Mouse (Mus musculus) brain, adult 2 months (tissue): Measurements from ENCODE around the gene Zfp980.
"Not testable (repeated sequence)": the region's sequence is repeated elsewhere in the genome, so short reads cannot be mapped to it uniquely, and the experiment has no call there.

Experiments used
- DNase-seq: peaks from one replicate; pipeline ENCODE4 v3.0.0; 2011; ENCODE audit warnings: low read depth, low spot score

Zfp980 gene

DNA sequence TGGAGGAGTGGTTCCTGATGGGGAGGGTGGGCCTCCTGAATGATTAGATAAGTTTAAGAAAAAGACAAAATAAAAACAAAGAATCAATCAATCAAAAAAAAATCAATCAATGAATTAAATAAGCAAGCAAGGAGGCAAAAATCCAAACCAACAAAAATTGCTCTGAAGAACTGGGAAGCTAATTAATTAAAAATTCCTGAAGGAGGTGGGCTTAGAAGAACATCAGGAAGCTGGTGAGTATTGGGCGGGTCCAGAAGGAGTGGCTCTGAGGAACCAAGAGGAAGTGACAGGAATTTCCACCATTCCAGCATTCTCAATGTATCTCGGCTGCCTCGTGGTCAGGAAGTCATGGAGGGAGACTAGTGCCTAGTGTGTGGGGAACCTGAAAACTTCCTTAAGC is at the start of gene Zfp980:
Gene Zfp980 (plus strand): TSS at position 301 of the 400 bp plus-strand sequence.
- not testable (repeated sequence) for DNase-seq

- not testable (repeated sequence) for DNase-seq
Observed at GRCm38 (mm10) chr4:145640416-145641185, 29.9 kb upstream of the Zfp980 start.

DNA sequence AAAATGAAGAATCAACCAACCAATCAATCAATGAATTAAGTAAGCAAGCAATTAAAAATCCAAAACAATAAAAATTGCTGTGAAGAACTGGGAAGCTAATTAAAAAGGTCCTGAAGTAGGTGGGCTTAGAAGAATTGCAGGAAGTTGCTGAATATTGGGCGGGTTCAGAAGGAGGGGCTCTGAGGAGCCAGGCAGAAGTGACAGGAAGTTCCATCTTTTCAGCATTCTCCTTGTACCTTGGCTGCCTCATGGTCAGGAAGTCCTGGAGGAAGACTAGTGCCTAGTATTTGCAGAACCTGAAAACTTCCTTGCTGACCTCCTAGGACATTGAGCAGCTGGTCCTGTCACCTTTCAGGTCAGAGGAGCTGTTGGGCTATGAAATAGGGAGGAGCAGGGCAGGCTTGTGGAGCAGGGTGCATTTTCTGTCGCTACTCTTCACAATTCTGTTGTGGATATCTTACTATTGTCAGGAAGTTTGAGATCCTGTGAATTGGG is 3.8 kb downstream of the Zfp980 start:
- not testable (repeated sequence) for DNase-seq

DNA sequence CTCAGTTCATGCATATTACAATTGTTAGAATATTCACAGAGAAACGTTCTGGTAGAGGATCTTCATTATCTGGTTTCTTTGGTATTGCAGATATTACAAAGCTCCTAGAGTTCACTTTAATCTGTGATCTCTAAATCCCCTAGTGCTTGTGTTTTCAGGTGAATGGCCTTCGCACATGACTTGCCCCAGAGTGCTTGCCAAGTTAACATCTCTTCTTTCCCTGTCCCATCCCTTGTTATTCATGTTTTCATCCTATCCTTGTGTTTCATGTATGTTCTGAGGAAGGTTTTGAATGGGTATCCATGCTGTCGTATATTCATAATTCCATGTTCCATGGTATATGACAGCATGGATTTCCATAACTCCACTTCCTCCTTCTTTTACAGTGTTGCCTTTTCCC is 9.7 kb downstream of the Zfp980 start:
- DNase-seq, result not testable (repeated sequence)

DNA sequence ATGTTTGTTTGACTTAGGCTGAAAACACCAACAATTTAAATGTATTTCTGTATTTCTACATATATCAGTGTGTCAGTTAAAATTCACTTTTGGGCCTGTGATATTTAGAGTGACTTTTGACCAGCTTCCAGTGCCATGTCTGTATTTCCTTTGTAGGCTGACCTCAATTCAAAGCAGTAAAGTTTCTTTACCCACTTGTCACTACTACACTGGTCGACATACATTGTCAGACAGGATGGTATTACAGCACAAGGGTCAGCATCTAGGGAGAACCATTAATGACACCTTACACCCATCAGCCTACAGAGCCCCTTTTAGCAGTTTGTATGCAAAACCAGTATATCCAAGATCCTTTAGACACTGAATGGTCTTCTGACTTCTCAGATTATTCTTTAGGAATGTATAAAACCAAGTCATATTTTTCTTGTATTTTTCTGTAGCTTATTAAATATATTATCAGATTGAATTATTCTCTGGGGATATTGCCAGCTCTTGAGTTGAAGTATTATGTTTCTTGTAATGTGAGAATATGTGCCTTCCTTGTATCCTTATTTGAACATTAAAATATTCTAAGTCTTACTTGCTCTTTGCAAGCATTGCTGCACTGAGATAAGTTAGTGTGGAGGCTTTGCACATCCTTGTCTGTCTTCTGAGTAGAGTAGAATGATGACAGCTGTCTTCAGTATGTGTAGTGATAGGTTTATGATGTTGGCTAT is 10.3 kb downstream of the Zfp980 start:
- DNase-seq, result not testable (repeated sequence)

DNA sequence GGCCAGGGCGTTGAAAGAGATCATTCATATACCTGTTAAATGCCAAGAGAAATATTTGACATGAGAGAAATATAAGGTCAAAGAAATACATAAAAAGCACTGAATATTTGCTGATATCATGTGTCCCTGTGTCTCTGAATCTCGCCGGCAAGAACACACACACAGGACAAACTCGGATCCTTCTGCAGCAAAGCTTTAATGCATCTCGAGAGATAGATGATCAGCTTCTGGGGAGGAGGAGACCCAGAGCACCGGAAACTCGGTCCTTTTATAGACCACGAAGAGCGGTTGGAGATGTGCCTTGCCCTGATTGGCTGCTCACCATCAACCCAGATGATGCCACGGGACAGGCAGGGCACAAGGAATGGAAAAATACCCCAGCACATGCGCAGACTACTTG is 11.5 kb downstream of the Zfp980 start:
- DNase-seq, result not testable (repeated sequence)

DNA sequence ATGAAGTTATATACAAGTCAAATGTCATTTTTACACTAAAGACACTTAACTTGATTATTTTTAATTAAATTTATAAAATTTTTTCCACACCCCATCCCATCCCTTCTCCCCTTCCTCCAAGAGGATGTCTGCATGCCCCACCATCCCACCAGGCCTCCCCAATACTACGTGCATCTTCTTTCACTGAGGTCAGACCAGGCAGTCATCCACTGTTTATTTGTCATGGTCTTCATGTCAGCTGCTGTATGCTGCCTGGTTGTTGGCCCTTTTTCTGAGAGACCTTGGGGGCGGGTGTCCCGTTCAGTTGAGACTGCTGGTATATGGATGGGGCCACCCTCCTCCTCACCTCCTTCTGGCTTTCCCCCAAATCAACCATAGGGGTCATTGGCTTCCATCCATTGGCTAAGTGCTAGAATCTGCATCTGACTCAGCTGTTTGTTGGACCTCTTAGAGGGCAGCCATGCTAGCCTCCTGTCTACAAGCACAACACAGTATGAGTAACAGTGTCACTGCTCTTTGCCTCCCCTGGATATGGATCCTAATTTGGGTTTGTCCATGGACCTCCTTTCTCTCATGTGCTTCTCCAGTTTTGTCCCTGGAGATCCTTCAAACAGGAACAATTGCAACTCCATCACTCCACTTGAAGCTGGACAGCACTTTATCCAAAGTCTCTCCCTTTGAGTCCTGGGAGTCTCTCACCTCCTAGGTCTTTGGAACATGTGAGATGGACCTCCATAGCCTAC is 12.7 kb downstream of the Zfp980 start:
- not testable (repeated sequence) for DNase-seq

DNA sequence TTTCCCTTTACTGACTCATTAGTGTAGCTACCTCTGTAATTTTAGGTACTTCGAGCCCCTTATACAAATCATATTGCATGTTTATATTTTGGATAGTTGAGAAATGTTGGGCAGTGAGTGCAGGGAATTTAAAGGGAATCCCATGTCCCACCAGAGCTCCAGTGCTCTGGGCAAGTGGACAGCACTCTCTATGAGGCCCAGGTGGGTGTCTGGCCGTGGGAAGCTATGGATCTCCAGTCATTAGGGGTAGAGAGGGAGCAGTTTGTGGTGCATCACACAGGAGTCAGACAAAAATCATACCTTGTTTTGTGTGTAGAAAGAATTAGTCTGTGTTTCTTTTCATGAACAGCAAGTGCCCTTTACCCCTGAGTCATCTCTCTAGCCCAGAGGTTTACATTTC is 15.6 kb downstream of the Zfp980 start:
- not testable (repeated sequence) for DNase-seq

DNA sequence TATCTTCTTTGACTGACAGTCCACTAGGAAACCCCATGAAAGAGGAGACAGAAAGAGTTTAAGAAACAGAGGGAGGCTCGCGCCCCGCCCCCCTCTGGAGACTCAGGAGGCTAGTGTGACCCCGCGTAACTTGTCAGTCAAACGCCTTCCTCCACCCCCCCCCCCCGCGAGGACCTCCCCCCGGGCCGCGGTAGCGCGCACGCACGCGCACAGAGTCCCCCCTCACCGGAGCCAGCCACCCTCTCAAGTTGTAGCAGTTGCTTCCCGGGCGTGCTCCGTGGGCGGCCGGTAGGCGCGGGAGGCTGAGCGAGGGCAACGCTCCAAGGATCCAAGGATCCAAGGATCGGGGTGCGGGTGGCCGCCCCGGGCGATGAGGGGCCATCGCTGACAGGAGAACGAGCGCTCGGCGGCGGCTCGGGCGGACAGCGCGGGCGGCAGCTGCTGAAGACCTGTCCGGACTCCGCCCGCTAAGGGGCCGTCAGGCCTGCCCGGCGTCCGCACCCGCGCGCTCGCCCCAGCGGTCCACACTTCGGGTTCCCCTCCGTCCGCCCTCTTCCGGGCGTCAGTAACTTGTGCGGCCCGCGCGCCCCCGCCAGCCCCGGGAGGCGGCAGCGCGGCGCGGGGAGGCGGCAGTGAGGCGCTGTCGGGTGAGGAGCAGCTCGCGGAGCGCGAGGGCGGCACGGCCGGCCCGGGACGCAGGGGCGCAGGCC is 74.6 kb downstream of the Zfp980 start:
- DNase-seq, result not testable (repeated sequence)

DNA sequence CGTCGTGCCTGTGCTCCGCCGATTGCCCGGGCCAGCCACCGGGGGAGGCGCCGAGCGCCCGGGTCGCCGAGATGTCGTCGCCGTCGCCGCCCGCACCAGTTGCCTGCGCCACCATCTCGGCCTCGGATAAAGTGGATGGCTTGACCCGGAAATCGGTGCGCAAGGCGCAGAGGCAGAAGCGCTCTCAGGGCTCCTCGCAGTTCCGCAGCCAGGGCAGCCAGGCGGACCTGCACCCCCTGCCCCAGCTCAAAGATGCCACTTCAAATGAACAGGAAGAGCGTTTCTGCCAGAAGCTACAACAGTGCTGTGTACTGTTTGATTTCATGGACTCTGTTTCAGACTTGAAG is 75.1 kb downstream of the Zfp980 start:
- DNase-seq, result not testable (repeated sequence)
